Mouse (Mus musculus): Measurements from ENCODE around the gene Cops9. TPM values are rescaled to one million over a fixed set of nuclear protein-coding genes. Genes with fewer than 3 reads are reported as not detected.

Gene Cops9
- polyA plus RNA-seq, 1 experiment from 2014 or later, result 457 TPM

DNA sequence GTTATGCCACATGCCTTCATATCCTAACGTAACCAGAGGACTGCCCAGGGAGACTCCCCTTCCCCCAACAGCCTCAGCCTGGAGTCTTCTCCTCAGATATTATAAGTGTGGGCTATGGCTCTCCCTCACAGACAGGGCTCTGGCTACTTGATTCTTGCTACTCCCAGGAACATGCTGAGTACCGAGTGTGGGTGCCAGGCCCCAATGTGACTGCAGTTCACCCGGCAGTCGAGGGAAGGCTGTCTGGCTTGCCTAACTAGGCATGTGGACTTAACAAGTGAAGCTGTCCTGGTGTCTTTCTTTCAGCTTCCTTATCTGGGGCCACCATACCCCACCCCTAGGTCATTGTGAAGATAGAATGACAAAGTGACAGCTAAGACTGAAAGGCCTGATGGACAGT lies 1.9 kb upstream of the Cops9 start:
- 68% methylated on average over 4 of the region's 4 CpGs for WGBS
- no peak overlapping the region for H3K4me2 ChIP-seq (replicated peaks; ENCODE audit: low read depth, low read length)
- no peaks in the 10 kb centered on the region for H3K27me3 ChIP-seq (ENCODE audit: control insufficient read depth, insufficient read depth, low read length)
- H3K9ac ChIP-seq (replicated peaks; ENCODE audit: low read depth, low read length), result no peak overlapping the region
- H3K9me3 ChIP-seq (ENCODE audit: control insufficient read depth, low read depth, low read length), result no peaks in the 10 kb centered on the region
- peaks cover 11% of the 10 kb centered on the region for H3K4me1 ChIP-seq (ENCODE audit: control insufficient read depth, insufficient read depth, low read length)
- no peak for ATAC-seq (ENCODE audit: insufficient number of reproducible peaks, insufficient read depth, low FRiP score, low read depth)
- H3K4me3 ChIP-seq (ENCODE audit: low read depth, low read length), result no peak overlapping the region
- H3K27ac ChIP-seq (ENCODE audit: low read length), result no peak overlapping the region
- peaks cover 6% of the 10 kb centered on the region; the same call in 1 of the 2 replicates for H3K36me3 ChIP-seq (ENCODE audit: control insufficient read depth, insufficient read depth, low read length)

DNA sequence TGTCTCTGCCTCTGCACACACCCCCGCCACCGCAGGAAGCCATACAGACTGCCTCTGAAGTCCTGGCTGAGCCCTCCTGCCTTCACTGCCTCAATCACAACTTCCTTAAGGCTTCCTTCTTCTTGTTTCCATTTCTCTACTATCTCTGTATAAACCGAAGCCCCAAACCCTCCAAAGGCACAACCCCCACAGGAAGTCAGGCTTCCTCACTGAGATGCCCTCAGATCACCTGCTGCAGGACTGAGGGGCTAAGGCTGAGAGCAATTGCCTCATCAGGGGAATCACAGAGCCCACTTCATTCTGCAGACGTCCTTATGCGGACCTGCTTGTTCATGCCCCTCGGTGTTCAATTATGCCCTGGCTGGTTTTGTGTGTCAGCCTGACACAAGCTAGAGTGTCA lies 1.4 kb downstream of the Cops9 start:
- Histone ChIP-seq H3K9me3 (ENCODE audit: control insufficient read depth, low read depth, low read length) (no peaks in the 10 kb centered on the region), H3K4me3 (ENCODE audit: low read depth, low read length) (no peak overlapping the region), H3K4me1 (ENCODE audit: control insufficient read depth, insufficient read depth, low read length) (peaks cover 11% of the 10 kb centered on the region), H3K4me2 (replicated peaks; ENCODE audit: low read depth, low read length) (peak overlapping the region; percentile 93; the same call in 1 of the 2 replicates), H3K27ac (ENCODE audit: low read length) (no peak overlapping the region), H3K27me3 (ENCODE audit: control insufficient read depth, insufficient read depth, low read length) (no peaks in the 10 kb centered on the region), H3K36me3 (ENCODE audit: control insufficient read depth, insufficient read depth, low read length) (peaks cover 28% of the 10 kb centered on the region), H3K9ac (replicated peaks; ENCODE audit: low read depth, low read length) (0 out of 2 replicates have a peak overlapping the region, but pooled peaks have one; percentile 10)
- 88% methylated on average over 6 of the region's 6 CpGs for WGBS
- no peak for ATAC-seq (ENCODE audit: insufficient number of reproducible peaks, insufficient read depth, low FRiP score, low read depth)

DNA sequence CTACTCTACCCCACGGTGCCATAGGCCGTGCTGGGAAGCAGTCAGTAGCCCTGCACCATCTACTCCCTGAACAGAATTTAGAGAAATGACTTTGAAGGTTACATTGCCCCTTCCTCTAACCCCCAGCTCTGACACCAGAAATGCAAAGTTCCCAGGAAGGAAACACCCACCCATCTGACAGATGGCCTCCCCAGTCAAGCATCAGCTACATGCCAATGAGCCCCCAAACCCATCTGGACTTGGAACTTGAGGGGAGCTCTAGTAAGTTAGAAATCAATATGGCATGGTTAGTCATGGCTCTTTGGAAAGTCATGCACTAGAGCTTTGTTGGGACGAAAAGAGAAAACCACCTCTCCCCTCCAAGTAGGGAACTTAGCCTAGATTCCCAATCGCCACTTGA lies 3.0 kb downstream of the Cops9 start:
- peaks cover 11% of the 10 kb centered on the region for H3K4me1 ChIP-seq (ENCODE audit: control insufficient read depth, insufficient read depth, low read length)
- no peaks in the 10 kb centered on the region for H3K9me3 ChIP-seq (ENCODE audit: control insufficient read depth, low read depth, low read length)
- no peak overlapping the region for H3K4me2 ChIP-seq (replicated peaks; ENCODE audit: low read depth, low read length)
- no peaks in the 10 kb centered on the region for H3K27me3 ChIP-seq (ENCODE audit: control insufficient read depth, insufficient read depth, low read length)
- peaks cover 28% of the 10 kb centered on the region for H3K36me3 ChIP-seq (ENCODE audit: control insufficient read depth, insufficient read depth, low read length)
- no peak overlapping the region for H3K4me3 ChIP-seq (ENCODE audit: low read depth, low read length)
- no peak overlapping the region for H3K9ac ChIP-seq (replicated peaks; ENCODE audit: low read depth, low read length)
- ATAC-seq (ENCODE audit: insufficient number of reproducible peaks, insufficient read depth, low FRiP score, low read depth), result no peak
- 93% methylated on average over 4 of the region's 4 CpGs for WGBS
- no peak overlapping the region for H3K27ac ChIP-seq (ENCODE audit: low read length)

DNA sequence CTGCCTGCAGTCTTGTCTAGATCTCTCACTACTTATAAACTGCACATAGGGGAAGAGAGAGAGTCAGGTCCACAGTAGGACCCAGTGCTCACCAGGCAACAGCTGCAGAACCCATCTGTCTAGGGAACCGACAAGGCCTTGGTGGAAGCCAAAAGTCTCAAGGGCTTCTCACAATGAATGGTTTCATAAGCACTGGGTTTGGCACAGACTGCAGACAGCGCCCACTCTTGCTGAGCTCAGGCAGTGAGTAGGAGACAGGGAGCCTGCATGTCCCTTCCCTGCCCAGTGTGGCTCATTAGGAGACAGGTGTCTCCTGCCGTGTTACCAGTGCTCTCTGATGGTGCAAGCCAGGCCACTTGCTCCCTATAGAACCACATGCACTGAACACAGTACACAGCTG lies 3.6 kb downstream of the Cops9 start:
- Histone ChIP-seq H3K9me3 (ENCODE audit: control insufficient read depth, low read depth, low read length) (no peaks in the 10 kb centered on the region), H3K27me3 (ENCODE audit: control insufficient read depth, insufficient read depth, low read length) (no peaks in the 10 kb centered on the region), H3K4me2 (replicated peaks; ENCODE audit: low read depth, low read length) (no peak overlapping the region), H3K9ac (replicated peaks; ENCODE audit: low read depth, low read length) (no peak overlapping the region), H3K4me1 (ENCODE audit: control insufficient read depth, insufficient read depth, low read length) (peaks cover 11% of the 10 kb centered on the region), H3K36me3 (ENCODE audit: control insufficient read depth, insufficient read depth, low read length) (peaks cover 28% of the 10 kb centered on the region), H3K27ac (ENCODE audit: low read length) (no peak overlapping the region), H3K4me3 (ENCODE audit: low read depth, low read length) (no peak overlapping the region)
- WGBS, result 89% methylated on average over 3 of the region's 3 CpGs
- no peak for ATAC-seq (ENCODE audit: insufficient number of reproducible peaks, insufficient read depth, low FRiP score, low read depth)

DNA sequence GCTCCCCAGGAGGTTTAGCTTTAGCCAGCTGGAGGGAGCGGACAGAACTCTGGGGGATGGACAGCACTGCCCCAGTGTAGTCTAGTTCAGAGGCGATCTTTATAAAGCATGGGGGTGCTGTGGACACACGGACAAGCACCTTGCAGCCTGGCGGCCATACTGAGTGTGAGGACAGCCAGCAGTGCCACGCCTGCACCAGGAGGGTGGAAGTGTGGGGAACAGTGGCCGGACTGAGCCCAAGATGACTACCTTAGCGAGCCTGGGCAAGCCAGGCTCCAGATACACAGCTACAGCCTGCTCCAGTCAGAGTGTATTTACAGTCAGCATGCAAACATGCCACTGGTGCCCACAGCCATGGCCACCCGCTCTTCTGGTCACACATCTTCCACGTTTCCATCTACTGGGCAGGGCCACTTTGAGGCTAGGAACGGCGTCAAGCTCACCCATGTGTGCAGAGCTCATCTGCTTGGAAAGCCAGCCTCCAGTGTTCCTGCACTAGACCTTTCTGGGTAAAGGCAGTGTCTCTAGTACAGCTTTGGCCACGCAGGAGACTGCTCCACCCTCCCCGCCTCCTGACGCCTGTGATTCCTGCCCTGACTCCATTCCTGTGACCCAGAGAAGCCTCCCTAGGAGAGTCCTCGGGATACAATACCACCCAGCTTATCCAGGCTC lies 4.1 kb downstream of the Cops9 start:
- no peaks in the 10 kb centered on the region for H3K27me3 ChIP-seq (ENCODE audit: control insufficient read depth, insufficient read depth, low read length)
- H3K9ac ChIP-seq (replicated peaks; ENCODE audit: low read depth, low read length), result no peak overlapping the region
- H3K27ac ChIP-seq (ENCODE audit: low read length), result no peak overlapping the region
- H3K4me3 ChIP-seq (ENCODE audit: low read depth, low read length), result no peak overlapping the region
- WGBS, result 90% methylated on average over 15 of the region's 15 CpGs
- H3K4me2 ChIP-seq (replicated peaks; ENCODE audit: low read depth, low read length), result no peak overlapping the region
- peaks cover 11% of the 10 kb centered on the region for H3K4me1 ChIP-seq (ENCODE audit: control insufficient read depth, insufficient read depth, low read length)
- peaks cover 28% of the 10 kb centered on the region for H3K36me3 ChIP-seq (ENCODE audit: control insufficient read depth, insufficient read depth, low read length)
- no peaks in the 10 kb centered on the region for H3K9me3 ChIP-seq (ENCODE audit: control insufficient read depth, low read depth, low read length)
- no peak for ATAC-seq (ENCODE audit: insufficient number of reproducible peaks, insufficient read depth, low FRiP score, low read depth)

DNA sequence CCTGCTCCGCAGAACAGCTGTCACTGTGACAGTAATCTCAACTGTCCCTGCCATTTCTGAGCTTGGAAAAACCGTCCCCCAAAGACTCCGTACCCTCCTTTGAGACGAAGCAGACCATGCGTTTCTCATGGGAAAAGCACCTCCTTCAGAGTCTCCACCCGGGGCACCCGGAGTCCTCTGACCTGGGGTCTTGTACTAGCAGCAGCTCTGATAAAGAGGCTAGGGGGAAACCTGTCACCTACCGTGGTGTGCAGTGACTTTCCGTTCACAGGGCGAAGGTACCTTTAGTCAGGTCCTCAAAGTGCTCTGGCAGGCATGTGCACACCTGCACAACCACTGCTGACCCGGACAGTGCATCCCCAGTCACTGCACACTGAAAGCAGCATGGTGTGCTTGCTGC lies 5.1 kb downstream of the Cops9 start:
- Histone ChIP-seq H3K9me3 (ENCODE audit: control insufficient read depth, low read depth, low read length) (no peaks in the 10 kb centered on the region), H3K27ac (ENCODE audit: low read length) (no peak overlapping the region), H3K36me3 (ENCODE audit: control insufficient read depth, insufficient read depth, low read length) (peaks cover 28% of the 10 kb centered on the region), H3K4me1 (ENCODE audit: control insufficient read depth, insufficient read depth, low read length) (peaks cover 11% of the 10 kb centered on the region), H3K27me3 (ENCODE audit: control insufficient read depth, insufficient read depth, low read length) (no peaks in the 10 kb centered on the region), H3K4me3 (ENCODE audit: low read depth, low read length) (no peak overlapping the region), H3K9ac (replicated peaks; ENCODE audit: low read depth, low read length) (no peak overlapping the region), H3K4me2 (replicated peaks; ENCODE audit: low read depth, low read length) (no peak overlapping the region)
- WGBS, result 92% methylated on average over 11 of the region's 11 CpGs
- no peak for ATAC-seq (ENCODE audit: insufficient number of reproducible peaks, insufficient read depth, low FRiP score, low read depth)

DNA sequence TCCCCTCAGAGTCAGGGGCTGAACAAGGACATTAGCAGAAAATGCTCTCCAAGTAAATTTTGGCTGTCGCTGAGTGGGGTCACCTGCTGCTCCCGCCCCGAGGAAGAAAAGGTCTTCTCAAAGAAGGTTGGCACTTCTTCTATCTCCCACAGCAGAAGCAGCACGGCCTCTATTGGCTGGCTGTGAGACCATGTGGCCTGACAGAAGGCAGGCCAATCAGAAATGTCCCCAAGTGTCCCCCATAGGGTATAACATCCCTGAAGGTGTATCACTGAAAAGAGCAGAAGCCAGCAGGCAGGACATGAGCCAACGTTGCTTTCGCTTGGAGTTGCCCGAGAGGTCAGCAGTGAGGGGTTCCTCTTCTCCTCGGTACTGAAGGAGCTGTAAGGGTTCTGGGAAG lies 5.8 kb downstream of the Cops9 start:
- ATAC-seq (ENCODE audit: insufficient number of reproducible peaks, insufficient read depth, low FRiP score, low read depth), result no peak
- Histone ChIP-seq H3K4me3 (ENCODE audit: low read depth, low read length) (no peak overlapping the region), H3K4me2 (replicated peaks; ENCODE audit: low read depth, low read length) (no peak overlapping the region), H3K4me1 (ENCODE audit: control insufficient read depth, insufficient read depth, low read length) (peaks cover 8% of the 10 kb centered on the region), H3K27me3 (ENCODE audit: control insufficient read depth, insufficient read depth, low read length) (no peaks in the 10 kb centered on the region), H3K36me3 (ENCODE audit: control insufficient read depth, insufficient read depth, low read length) (peaks cover 28% of the 10 kb centered on the region), H3K9me3 (ENCODE audit: control insufficient read depth, low read depth, low read length) (no peaks in the 10 kb centered on the region), H3K9ac (replicated peaks; ENCODE audit: low read depth, low read length) (no peak overlapping the region), H3K27ac (ENCODE audit: low read length) (no peak overlapping the region)
- WGBS, result 85% methylated on average over 8 of the region's 8 CpGs

DNA sequence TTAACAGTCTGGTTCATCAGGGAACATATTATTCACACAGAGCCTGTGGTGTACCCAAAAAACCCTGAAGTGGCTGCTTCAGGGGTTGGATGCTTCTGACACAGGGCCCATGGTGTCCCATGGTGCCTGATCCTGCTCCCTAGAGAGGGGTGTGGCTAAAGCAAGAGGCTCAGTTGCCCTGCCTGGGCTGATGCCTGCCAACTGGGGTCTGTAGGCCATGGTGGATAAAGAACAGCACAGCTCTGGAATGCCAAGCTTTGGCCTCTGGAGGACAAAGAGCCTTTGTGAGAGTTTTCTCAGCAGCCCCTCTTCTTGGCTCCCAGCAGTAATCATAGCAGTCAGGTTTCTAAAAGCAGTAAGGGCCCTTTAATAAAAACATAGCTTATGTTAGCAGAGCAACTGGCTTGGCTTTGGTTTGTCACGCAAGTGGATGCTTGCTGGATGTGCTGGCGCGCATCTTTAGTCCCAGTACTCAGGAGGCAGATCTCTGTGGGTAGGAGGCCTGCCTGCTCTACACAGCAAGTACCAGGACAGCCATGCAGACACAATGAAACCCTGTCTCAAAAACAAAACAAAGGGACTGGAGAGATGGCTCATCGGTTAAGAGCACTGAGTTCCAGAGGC lies 6.7 kb downstream of the Cops9 start:
- no peak for ATAC-seq (ENCODE audit: insufficient number of reproducible peaks, insufficient read depth, low FRiP score, low read depth)
- H3K4me3 ChIP-seq (ENCODE audit: low read depth, low read length), result no peak overlapping the region
- no peaks in the 10 kb centered on the region for H3K9me3 ChIP-seq (ENCODE audit: control insufficient read depth, low read depth, low read length)
- no peak overlapping the region for H3K4me2 ChIP-seq (replicated peaks; ENCODE audit: low read depth, low read length)
- WGBS, result 81% methylated on average over 4 of the region's 4 CpGs
- no peak overlapping the region for H3K9ac ChIP-seq (replicated peaks; ENCODE audit: low read depth, low read length)
- no peaks in the 10 kb centered on the region for H3K4me1 ChIP-seq (ENCODE audit: control insufficient read depth, insufficient read depth, low read length)
- H3K36me3 ChIP-seq (ENCODE audit: control insufficient read depth, insufficient read depth, low read length), result peaks cover 28% of the 10 kb centered on the region
- H3K27me3 ChIP-seq (ENCODE audit: control insufficient read depth, insufficient read depth, low read length), result no peaks in the 10 kb centered on the region
- no peak overlapping the region for H3K27ac ChIP-seq (ENCODE audit: low read length)

DNA sequence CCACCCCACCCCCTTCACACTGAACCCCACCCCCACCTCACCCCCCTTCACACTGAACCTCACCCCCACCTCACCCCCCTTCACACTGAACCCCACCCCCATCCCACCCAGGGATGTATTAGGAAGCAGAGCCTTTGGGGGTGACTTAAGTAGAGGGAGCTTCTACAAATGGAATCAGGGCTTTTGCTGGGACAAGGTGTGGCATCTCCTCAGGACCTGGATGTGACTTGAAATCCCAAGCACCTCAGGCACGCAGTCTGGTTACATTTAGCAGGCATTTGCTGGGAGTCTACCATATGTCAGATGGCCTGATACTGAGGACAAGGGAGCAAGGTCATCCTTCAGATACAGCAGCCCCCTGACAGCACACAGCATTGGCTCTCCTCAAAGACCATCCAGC lies 7.2 kb downstream of the Cops9 start:
- Histone ChIP-seq H3K27ac (ENCODE audit: low read length) (no peak overlapping the region), H3K9me3 (ENCODE audit: control insufficient read depth, low read depth, low read length) (no peaks in the 10 kb centered on the region), H3K36me3 (ENCODE audit: control insufficient read depth, insufficient read depth, low read length) (peaks cover 28% of the 10 kb centered on the region), H3K27me3 (ENCODE audit: control insufficient read depth, insufficient read depth, low read length) (no peaks in the 10 kb centered on the region), H3K4me3 (ENCODE audit: low read depth, low read length) (no peak overlapping the region), H3K4me2 (replicated peaks; ENCODE audit: low read depth, low read length) (no peak overlapping the region), H3K9ac (replicated peaks; ENCODE audit: low read depth, low read length) (no peak overlapping the region), H3K4me1 (ENCODE audit: control insufficient read depth, insufficient read depth, low read length) (no peaks in the 10 kb centered on the region)
- ATAC-seq (ENCODE audit: insufficient number of reproducible peaks, insufficient read depth, low FRiP score, low read depth), result no peak
- WGBS, result 52% methylated on average over 1 of the region's 1 CpGs
